In the genomic region with DNA sequence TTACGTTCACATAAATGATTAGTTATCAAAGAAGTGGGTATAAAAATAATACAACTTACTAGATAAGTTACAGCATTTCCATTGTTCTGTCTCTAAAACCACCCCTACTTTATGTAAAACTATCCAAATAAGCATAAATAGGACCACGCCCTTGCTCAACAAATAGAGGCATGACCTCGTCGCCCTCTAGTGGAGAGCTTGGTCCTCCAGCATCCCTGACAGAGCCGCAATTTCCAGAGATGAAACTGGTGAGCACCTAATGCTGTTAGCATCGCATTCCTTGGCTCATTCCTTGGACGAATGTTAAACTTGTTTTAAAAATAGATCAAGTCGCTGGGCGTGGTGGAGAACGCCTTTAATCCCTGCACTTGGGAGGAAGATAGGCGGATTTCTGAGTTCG, we compare ENCODE assay signal across 8 mouse cellular contexts. TPM values are rescaled to one million over a fixed set of nuclear protein-coding genes. Genes with fewer than 3 reads are reported as not detected.
A peak's percentile ranks its signal among the peaks of the same experiment; 100 is the strongest.
DNase-seq lines count a peak whose midpoint lies in the region; ATAC-seq and TF ChIP-seq lines count a peak whose summit lies in the region.

No protein-coding gene starts in this region.

- DNase-seq in frontal cortex, postnatal 25 days (ENCODE audit: low spot score in 2 of 2) = no peak
- DNase-seq in thymus, adult 2 months = peak; percentile 53
- DNase-seq in thymus, adult 18-20 months = no peak
- peak; percentile 14 for DNase-seq in cerebellum, adult 9-10 months
- DNase-seq in stomach, postnatal 0 days (ENCODE audit: low spot score) = peak; percentile 48

- no peak overlapping the region for H3K9ac ChIP-seq in lung, embryonic 16.5 days (ENCODE audit: low read length)
- no peak overlapping the region for H3K9ac ChIP-seq in stomach, postnatal 0 days (ENCODE audit: low read length)

- no peaks in the 10 kb centered on the region for H3K36me3 ChIP-seq in thymus, adult 2 months (ENCODE audit: control insufficient read depth, insufficient read depth, low read length)
- no peaks in the 10 kb centered on the region for H3K36me3 ChIP-seq in lung, embryonic 16.5 days (ENCODE audit: control insufficient read depth, insufficient read depth, low read length)
- no peaks in the 10 kb centered on the region for H3K36me3 ChIP-seq in stomach, postnatal 0 days (ENCODE audit: control insufficient read depth, insufficient read depth, low read length)

- peak; percentile 85 for ATAC-seq in frontal cortex, adult (ENCODE audit: low TSS enrichment)
- peak; percentile 83 to 92 for ATAC-seq in hematopoietic stem cell, adult 5-6 weeks (replicated peaks in 1 of 2; ENCODE audit: insufficient read depth in 1 of 2, low FRiP score in 2 of 2, low TSS enrichment in 1 of 2, low read depth in 1 of 2, poor library complexity in 2 of 2, severe bottlenecking in 2 of 2)
- ATAC-seq in lung, embryonic 16.5 days (ENCODE audit: low read depth) = no peak
- ATAC-seq in stomach, postnatal 0 days (ENCODE audit: low FRiP score, low TSS enrichment) = peak; percentile 40; the same call in 1 of the 2 replicates

- H3K4me3 ChIP-seq in thymus, adult 2 months (ENCODE audit: control insufficient read depth, insufficient read depth, low read length) = no peak overlapping the region
- H3K4me3 ChIP-seq in lung, embryonic 16.5 days (ENCODE audit: low read length) = no peak overlapping the region
- no peak overlapping the region for H3K4me3 ChIP-seq in stomach, postnatal 0 days (ENCODE audit: low read depth, low read length)

- H3K4me1 ChIP-seq in thymus, adult 2 months (replicated peaks; ENCODE audit: control insufficient read depth, insufficient read depth, low read length) = no peaks in the 10 kb centered on the region
- H3K4me1 ChIP-seq in lung, embryonic 16.5 days (replicated peaks; ENCODE audit: control insufficient read depth, insufficient read depth, low read length) = no peaks in the 10 kb centered on the region; the same call in 1 of the 2 replicates
- H3K4me1 ChIP-seq in stomach, postnatal 0 days (replicated peaks; ENCODE audit: control insufficient read depth, insufficient read depth) = no peaks in the 10 kb centered on the region

- TF ChIP-seq POLR2A in thymus, adult 2 months (IDR thresholded peaks at IDR 0.05; ENCODE audit: control insufficient read depth, extremely low read depth, insufficient read depth, low read length, poor library complexity) = no peak

- no peak overlapping the region for H3K4me2 ChIP-seq in lung, embryonic 16.5 days (ENCODE audit: low read depth, low read length)
- H3K4me2 ChIP-seq in stomach, postnatal 0 days (replicated peaks; ENCODE audit: low read depth) = no peak overlapping the region

- H3K27me3 ChIP-seq in thymus, adult 2 months (ENCODE audit: control insufficient read depth, insufficient read depth, low read length) = no peaks in the 10 kb centered on the region
- H3K27me3 ChIP-seq in lung, embryonic 16.5 days (ENCODE audit: control insufficient read depth, insufficient read depth, low read depth, low read length) = no peaks in the 10 kb centered on the region
- no peaks in the 10 kb centered on the region for H3K27me3 ChIP-seq in stomach, postnatal 0 days (ENCODE audit: control insufficient read depth, insufficient read depth, low read length)

- H3K9me3 ChIP-seq in lung, embryonic 16.5 days (ENCODE audit: control insufficient read depth, low read length) = peaks cover 3% of the 10 kb centered on the region; the same call in 1 of the 2 replicates
- no peaks in the 10 kb centered on the region for H3K9me3 ChIP-seq in stomach, postnatal 0 days (ENCODE audit: control insufficient read depth, low read length)

- no peak overlapping the region for H3K27ac ChIP-seq in thymus, adult 2 months (ENCODE audit: control insufficient read depth, insufficient read depth, low read length)
- 0 out of 2 replicates have a peak overlapping the region, but pooled peaks have one; percentile 10 for H3K27ac ChIP-seq in lung, embryonic 16.5 days (ENCODE audit: low read length)
- no peak overlapping the region for H3K27ac ChIP-seq in stomach, postnatal 0 days (replicated peaks)

- TF ChIP-seq EP300 in stomach, postnatal 0 days (optimal IDR thresholded peaks at IDR 0.05) = no peak

- TF ChIP-seq CTCF in thymus, adult 2 months (IDR thresholded peaks at IDR 0.05; ENCODE audit: borderline replicate concordance, control insufficient read depth, extremely low read depth, insufficient read depth, low read length, poor library complexity) = no peak
- peak; percentile 83 for TF ChIP-seq CTCF in stomach, postnatal 0 days (IDR thresholded peaks at IDR 0.05; ENCODE audit: low read depth)

- 41% methylated on average over 12 of the region's 12 CpGs for WGBS in thymus, adult 2 months
- 35% methylated on average over 12 of the region's 12 CpGs for WGBS in lung, embryonic 16.5 days
- 31% methylated on average over 12 of the region's 12 CpGs for WGBS in stomach, postnatal 0 days

RNA-seq across cellular contexts. Expression of a gene that starts 9.7 kb away (rescaled TPM):
- polyA plus RNA-seq in thymus, adult 2 months (2012; rRNA removed) = 1.2 and 1.5 TPM in 2 replicates
- 8.4 and 8.9 TPM in 2 replicates for total RNA-seq in hematopoietic stem cell, adult 5-6 weeks (2017)
- polyA plus RNA-seq in lung, embryonic 16.5 days (2015; fragmentation: Nextera tagmentation; extraction: Ambion mirVana) = 6.9 and 7.2 TPM in 2 replicates
- polyA plus RNA-seq in stomach, postnatal 0 days (2015; fragmentation: Nextera tagmentation; extraction: Ambion mirVana) = 2.4 and 2.9 TPM in 2 replicates

RNA-seq across cellular contexts. Expression of a gene that starts 9.8 kb away (rescaled TPM):
- polyA plus RNA-seq in thymus, adult 2 months (2012; rRNA removed) = 0.09 and 0.33 TPM in 2 replicates
- total RNA-seq in hematopoietic stem cell, adult 5-6 weeks (2017) = 5.9 and 6.7 TPM in 2 replicates
- polyA plus RNA-seq in lung, embryonic 16.5 days (2015; fragmentation: Nextera tagmentation; extraction: Ambion mirVana) = 9.2 and 10.0 TPM in 2 replicates
- polyA plus RNA-seq in stomach, postnatal 0 days (2015; fragmentation: Nextera tagmentation; extraction: Ambion mirVana) = 1.7 and 1.8 TPM in 2 replicates

RNA-seq across cellular contexts. Expression of a gene that starts 45.5 kb away (rescaled TPM):
- 0.45 and 0.66 TPM in 2 replicates for polyA plus RNA-seq in thymus, adult 2 months (2012; rRNA removed)
- total RNA-seq in hematopoietic stem cell, adult 5-6 weeks (2017) = under 0.01 and 0.38 TPM in 2 replicates
- 2.8 and 3.1 TPM in 2 replicates for polyA plus RNA-seq in lung, embryonic 16.5 days (2015; fragmentation: Nextera tagmentation; extraction: Ambion mirVana)
- 1.1 and 1.2 TPM in 2 replicates for polyA plus RNA-seq in stomach, postnatal 0 days (2015; fragmentation: Nextera tagmentation; extraction: Ambion mirVana)

Comparison
In these comparisons a context has a peak if more than half of its experiments do, and no peak if none do; other contexts are left out.
1. DNase-seq: peak in thymus, adult 2 months (single experiment), cerebellum, adult 9-10 months (single experiment) and stomach, postnatal 0 days (single experiment); none in frontal cortex, postnatal 25 days (0 of 2) and thymus, adult 18-20 months (0 of 2).